ENCODE assay signal across 17 mouse cellular contexts in the genomic region with DNA sequence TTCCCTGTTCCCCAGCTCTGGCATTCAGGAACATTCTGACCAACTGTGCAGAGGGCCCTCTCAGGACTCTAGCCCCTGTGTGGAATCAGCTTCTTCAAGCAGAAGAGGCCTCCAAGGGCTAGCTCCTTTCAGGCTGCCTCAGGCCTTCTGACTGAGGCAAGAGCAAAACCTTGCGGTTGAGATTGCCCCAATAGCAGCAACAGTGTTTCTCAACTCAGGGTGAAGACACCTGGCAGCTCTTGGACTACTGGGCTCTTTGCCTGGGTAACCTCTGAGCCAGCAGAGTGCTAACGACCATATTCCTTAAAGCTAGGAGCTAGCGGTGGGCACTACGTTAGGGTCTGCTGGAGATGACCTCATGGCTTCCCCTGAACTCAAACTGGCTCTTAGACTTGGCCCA. TPM values are rescaled to one million over a fixed set of nuclear protein-coding genes. Genes with fewer than 3 reads are reported as not detected.
DNase-seq lines count a peak whose midpoint lies in the region; ATAC-seq and TF ChIP-seq lines count a peak whose summit lies in the region.
"Had no signal": no experiment of that assay in that cellular context is flagged by ENCODE, and none has a peak within 500 bp of the region (broad histone marks: within the 10 kb centered on the region; RNA-seq: fewer than 3 reads in every experiment).

No protein-coding gene starts in this region.

- no peaks in the 10 kb centered on the region for H3K27me3 ChIP-seq in kidney, adult 2 months (replicated peaks; ENCODE audit: control insufficient read depth, insufficient read depth, low read length)
- no peaks in the 10 kb centered on the region for H3K27me3 ChIP-seq in midbrain, embryonic 14.5 days (ENCODE audit: control insufficient read depth, insufficient read depth, low read length)
- no peaks in the 10 kb centered on the region for H3K27me3 ChIP-seq in hindbrain, embryonic 12.5 days
- H3K27me3 ChIP-seq: kidney, embryonic 15.5 days; limb, embryonic 15.5 days; neural tube, embryonic 13.5 days had no signal

- no peak overlapping the region for H3K9ac ChIP-seq in midbrain, embryonic 14.5 days (replicated peaks; ENCODE audit: low read length)
- H3K9ac ChIP-seq in hindbrain, embryonic 12.5 days = no peak overlapping the region
- H3K9ac ChIP-seq: forebrain, postnatal 0 days; kidney, embryonic 15.5 days; limb, embryonic 15.5 days; neural tube, embryonic 13.5 days had no signal

- DNase-seq in kidney, adult 2 months = peak; percentile 47
- no peak for DNase-seq in kidney, adult 18-20 months
- peak; percentile 59 for DNase-seq in adipocyte (ENCODE audit: low spot score)
- DNase-seq in midbrain, embryonic 14.5 days = no peak
- DNase-seq: cerebellum, adult 9-10 months; forebrain, postnatal 0 days; gastrocnemius, postnatal 25 days; heart, postnatal 36 days; right cerebral cortex, postnatal 4 days had no signal

- H3K4me2 ChIP-seq in midbrain, embryonic 14.5 days (ENCODE audit: low read length) = no peak overlapping the region
- no peak overlapping the region for H3K4me2 ChIP-seq in hindbrain, embryonic 12.5 days (replicated peaks)
- H3K4me2 ChIP-seq: heart, embryonic 11.5 days; kidney, embryonic 15.5 days; limb, embryonic 15.5 days; neural tube, embryonic 13.5 days had no signal

- no peak overlapping the region for H3K27ac ChIP-seq in kidney, adult 2 months (ENCODE audit: insufficient read depth, low read depth, low read length)
- no peak overlapping the region for H3K27ac ChIP-seq in midbrain, embryonic 14.5 days (replicated peaks; ENCODE audit: low read depth, low read length)
- no peak overlapping the region for H3K27ac ChIP-seq in hindbrain, embryonic 12.5 days
- H3K27ac ChIP-seq: kidney, embryonic 15.5 days; layer of hippocampus, adult 2 months; limb, embryonic 15.5 days; neural tube, embryonic 13.5 days had no signal

- no peaks in the 10 kb centered on the region for H3K9me3 ChIP-seq in midbrain, embryonic 14.5 days (ENCODE audit: control insufficient read depth, low read length)
- H3K9me3 ChIP-seq in hindbrain, embryonic 12.5 days (replicated peaks) = no peaks in the 10 kb centered on the region
- H3K9me3 ChIP-seq: kidney, embryonic 15.5 days; limb, embryonic 15.5 days; neural tube, embryonic 13.5 days had no signal

- H3K4me3 ChIP-seq in kidney, adult 2 months (ENCODE audit: insufficient read depth, low read depth, low read length) = no peak overlapping the region
- H3K4me3 ChIP-seq in midbrain, embryonic 14.5 days (replicated peaks; ENCODE audit: low read depth, low read length) = no peak overlapping the region
- H3K4me3 ChIP-seq in hindbrain, embryonic 12.5 days = no peak overlapping the region
- H3K4me3 ChIP-seq: kidney, embryonic 15.5 days; layer of hippocampus, adult 2 months; limb, embryonic 15.5 days; neural tube, embryonic 13.5 days had no signal

- WGBS in kidney, adult 2 months = 53% methylated on average over 4 of the region's 4 CpGs
- WGBS in midbrain, embryonic 14.5 days = 94% methylated on average over 4 of the region's 4 CpGs
- 89% methylated on average over 4 of the region's 4 CpGs for WGBS in hindbrain, embryonic 12.5 days

- TF ChIP-seq POLR2A in kidney, adult 2 months (IDR thresholded peaks at IDR 0.05; ENCODE audit: low read depth, low read length) = no peak

- peak; percentile 61 for ATAC-seq in granulocyte monocyte progenitor cell, adult 5-6 weeks (replicated peaks; ENCODE audit: poor library complexity, severe bottlenecking)
- peak; percentile 67 for ATAC-seq in megakaryocyte, adult 5-6 weeks (ENCODE audit: poor library complexity, severe bottlenecking)
- ATAC-seq in midbrain, embryonic 14.5 days (ENCODE audit: low FRiP score, low TSS enrichment) = no peak
- ATAC-seq in hindbrain, embryonic 12.5 days (ENCODE audit: low FRiP score) = no peak
- ATAC-seq: forebrain, postnatal 0 days had no signal

- TF ChIP-seq CTCF in kidney, adult 2 months (conservative IDR thresholded peaks at IDR 0.05; ENCODE audit: insufficient read depth, insufficient read length, low read depth, low read length) = no peak

- peaks cover 26% of the 10 kb centered on the region for H3K4me1 ChIP-seq in kidney, adult 2 months (ENCODE audit: control insufficient read depth, insufficient read depth, low read length)
- peaks cover 27% of the 10 kb centered on the region for H3K4me1 ChIP-seq in midbrain, embryonic 14.5 days (ENCODE audit: control insufficient read depth, insufficient read depth, low read length)
- H3K4me1 ChIP-seq in hindbrain, embryonic 12.5 days = peaks cover 26% of the 10 kb centered on the region

- no peaks in the 10 kb centered on the region for H3K36me3 ChIP-seq in kidney, adult 2 months (ENCODE audit: control insufficient read depth, insufficient read depth, low read length)
- H3K36me3 ChIP-seq in midbrain, embryonic 14.5 days (ENCODE audit: control insufficient read depth, insufficient read depth, low read length) = 0 out of 2 replicates have a peak, but pooled peaks cover 5% of the 10 kb centered on the region
- H3K36me3 ChIP-seq in hindbrain, embryonic 12.5 days = peaks cover 4% of the 10 kb centered on the region

RNA-seq across cellular contexts. Expression of a gene that starts 5.0 kb away (rescaled TPM):
- polyA plus RNA-seq in kidney, adult 2 months (2012; rRNA removed) = 393 and 447 TPM in 2 replicates
- total RNA-seq in granulocyte monocyte progenitor cell, adult 5-6 weeks (2014; fragmentation: Nextera tagmentation) = 628 and 659 TPM in 2 replicates
- total RNA-seq in granulocyte monocyte progenitor cell, adult 5-6 weeks (2017) = 773 and 843 TPM in 2 replicates
- 195 and 196 TPM in 2 replicates for total RNA-seq in megakaryocyte, adult 5-6 weeks (2015)
- 517 and 539 TPM in 2 replicates for total RNA-seq in megakaryocyte, adult 5-6 weeks (2017)
- polyA plus RNA-seq in midbrain, embryonic 14.5 days (2014; fragmentation: Nextera tagmentation; extraction: Ambion mirVana) = 94.2 and 166 TPM in 2 replicates
- polyA plus RNA-seq in hindbrain, embryonic 12.5 days (2016; fragmentation: Nextera tagmentation; extraction: Ambion mirVana) = 210 and 216 TPM in 2 replicates

Comparison
In these comparisons a context has a peak if more than half of its experiments do, and no peak if none do; other contexts are left out.
1. DNase-seq: peak in kidney, adult 2 months (single experiment) and adipocyte (single experiment); none in kidney, adult 18-20 months (single experiment) and midbrain, embryonic 14.5 days (single experiment).
2. ATAC-seq: peak in granulocyte monocyte progenitor cell, adult 5-6 weeks (single experiment) and megakaryocyte, adult 5-6 weeks (single experiment); none in midbrain, embryonic 14.5 days (single experiment) and hindbrain, embryonic 12.5 days (single experiment).